Mouse (Mus musculus): Measurements from ENCODE around the gene Rhox9. TPM values are rescaled to one million over a fixed set of nuclear protein-coding genes. Genes with fewer than 3 reads are reported as not detected.
A peak's percentile ranks its signal among the peaks of the same experiment; 100 is the strongest.
"Not testable (repeated sequence)": the region's sequence is repeated elsewhere in the genome, so short reads cannot be mapped to it uniquely, and the experiment has no call there.

Rhox9 gene
- polyA plus RNA-seq (2015; fragmentation: Nextera tagmentation; extraction: Ambion mirVana): not detected in 2 replicates

GRCm38 (mm10) chrX:37901670-37902069 is at the start of gene Rhox9:
Gene Rhox9 (minus strand): TSS chrX:37901770.
- not testable (repeated sequence) for H3K4me3 ChIP-seq (replicated peaks; ENCODE audit: low read depth, low read length); H3K27ac ChIP-seq; ATAC-seq (replicated peaks; ENCODE audit: low FRiP score, low read depth); H3K9me3 ChIP-seq (replicated peaks; ENCODE audit: low read length); H3K4me2 ChIP-seq (ENCODE audit: low read length); H3K9ac ChIP-seq (ENCODE audit: low read depth, low read length); H3K4me1 ChIP-seq (replicated peaks; ENCODE audit: insufficient read depth, low read length); DNase-seq (ENCODE audit: low spot score); H3K36me3 ChIP-seq (ENCODE audit: insufficient read depth, low read length); H3K27me3 ChIP-seq (ENCODE audit: insufficient read depth, low read length)
- 89% methylated on average over 10 of the region's 18 CpGs for WGBS

GRCm38 (mm10) chrX:37916311-37916710 is 14.7 kb upstream of the Rhox9 start:
- Histone ChIP-seq H3K4me3 (replicated peaks; ENCODE audit: low read depth, low read length) (no peak overlapping the region), H3K9me3 (replicated peaks; ENCODE audit: low read length) (no peaks in the 10 kb centered on the region), H3K27ac (no peak overlapping the region), H3K36me3 (ENCODE audit: insufficient read depth, low read length) (no peaks in the 10 kb centered on the region), H3K4me1 (replicated peaks; ENCODE audit: insufficient read depth, low read length) (no peaks in the 10 kb centered on the region), H3K4me2 (ENCODE audit: low read length) (no peak overlapping the region), H3K27me3 (ENCODE audit: insufficient read depth, low read length) (no peaks in the 10 kb centered on the region), H3K9ac (ENCODE audit: low read depth, low read length) (no peak overlapping the region)
- ATAC-seq (replicated peaks; ENCODE audit: low FRiP score, low read depth): no peak
- WGBS: 68% methylated on average over 4 of the region's 4 CpGs
- DNase-seq (ENCODE audit: low spot score): no peak
- peak; percentile 11; the same call in 1 of the 2 replicates for TF ChIP-seq CTCF (IDR thresholded peaks at IDR 0.05; ENCODE audit: low read depth)

- H3K4me1 ChIP-seq (replicated peaks; ENCODE audit: insufficient read depth, low read length): no peaks in the 10 kb centered on the region
- no peaks in the 10 kb centered on the region for H3K36me3 ChIP-seq (ENCODE audit: insufficient read depth, low read length)
- ATAC-seq (replicated peaks; ENCODE audit: low FRiP score, low read depth): no peak
- H3K9me3 ChIP-seq (replicated peaks; ENCODE audit: low read length): no peaks in the 10 kb centered on the region
- WGBS: 53% methylated on average over 7 of the region's 7 CpGs
- H3K27me3 ChIP-seq (ENCODE audit: insufficient read depth, low read length): no peaks in the 10 kb centered on the region
- no peak overlapping the region for H3K9ac ChIP-seq (ENCODE audit: low read depth, low read length)
- no peak overlapping the region for H3K27ac ChIP-seq
- no peak overlapping the region for H3K4me3 ChIP-seq (replicated peaks; ENCODE audit: low read depth, low read length)
- DNase-seq (ENCODE audit: low spot score): peak; percentile 0
- peak; percentile 30; the same call in 1 of the 2 replicates for TF ChIP-seq CTCF (IDR thresholded peaks at IDR 0.05; ENCODE audit: low read depth)
- H3K4me2 ChIP-seq (ENCODE audit: low read length): no peak overlapping the region
Measured at GRCm38 (mm10) chrX:37908581-37908980, 7.0 kb upstream of the Rhox9 start.

- Histone ChIP-seq H3K27ac (no peak overlapping the region), H3K9me3 (replicated peaks; ENCODE audit: low read length) (no peaks in the 10 kb centered on the region), H3K9ac (ENCODE audit: low read depth, low read length) (no peak overlapping the region), H3K27me3 (ENCODE audit: insufficient read depth, low read length) (no peaks in the 10 kb centered on the region), H3K36me3 (ENCODE audit: insufficient read depth, low read length) (no peaks in the 10 kb centered on the region), H3K4me1 (replicated peaks; ENCODE audit: insufficient read depth, low read length) (no peaks in the 10 kb centered on the region), H3K4me2 (ENCODE audit: low read length) (no peak overlapping the region), H3K4me3 (replicated peaks; ENCODE audit: low read depth, low read length) (no peak overlapping the region)
- 68% methylated on average over 5 of the region's 5 CpGs for WGBS
- no peak for ATAC-seq (replicated peaks; ENCODE audit: low FRiP score, low read depth)
- TF ChIP-seq CTCF (IDR thresholded peaks at IDR 0.05; ENCODE audit: low read depth): peak; percentile 41
- DNase-seq (ENCODE audit: low spot score): peak; percentile 7
Measured at GRCm38 (mm10) chrX:37903727-37904126, 2.2 kb upstream of the Rhox9 start.

GRCm38 (mm10) chrX:37897132-37897531 is 4.4 kb downstream of the Rhox9 start, which contains the start of gene Rhox7b:
Gene Rhox7b (minus strand): TSS chrX:37897232.
- not testable (repeated sequence) for H3K36me3 ChIP-seq (ENCODE audit: insufficient read depth, low read length); H3K4me3 ChIP-seq (replicated peaks; ENCODE audit: low read depth, low read length); H3K4me1 ChIP-seq (replicated peaks; ENCODE audit: insufficient read depth, low read length); H3K9ac ChIP-seq (ENCODE audit: low read depth, low read length); H3K27ac ChIP-seq; DNase-seq (ENCODE audit: low spot score); H3K4me2 ChIP-seq (ENCODE audit: low read length); ATAC-seq (replicated peaks; ENCODE audit: low FRiP score, low read depth); H3K9me3 ChIP-seq (replicated peaks; ENCODE audit: low read length); H3K27me3 ChIP-seq (ENCODE audit: insufficient read depth, low read length)
- WGBS: 86% methylated on average over 9 of the region's 9 CpGs

GRCm38 (mm10) chrX:37878844-37879243 is 22.7 kb downstream of the Rhox9 start, which contains the start of gene Rhox8:
Gene Rhox8 (minus strand): TSS chrX:37878944.
- ATAC-seq (replicated peaks; ENCODE audit: low FRiP score, low read depth): no peak
- Histone ChIP-seq H3K9me3 (replicated peaks; ENCODE audit: low read length) (no peaks in the 10 kb centered on the region), H3K4me1 (replicated peaks; ENCODE audit: insufficient read depth, low read length) (no peaks in the 10 kb centered on the region), H3K27ac (no peak within 1 kb of the TSS), H3K9ac (ENCODE audit: low read depth, low read length) (no peak within 1 kb of the TSS), H3K4me2 (ENCODE audit: low read length) (no peak within 1 kb of the TSS), H3K27me3 (ENCODE audit: insufficient read depth, low read length) (no peaks in the 10 kb centered on the region), H3K4me3 (replicated peaks; ENCODE audit: low read depth, low read length) (no peak within 1 kb of the TSS), H3K36me3 (ENCODE audit: insufficient read depth, low read length) (no peaks in the 10 kb centered on the region)
- WGBS: 75% methylated on average over 4 of the region's 4 CpGs
- TF ChIP-seq CTCF (IDR thresholded peaks at IDR 0.05; ENCODE audit: low read depth): no peak
- DNase-seq (ENCODE audit: low spot score): no peak

- Histone ChIP-seq H3K27me3 (ENCODE audit: insufficient read depth, low read length) (no peaks in the 10 kb centered on the region), H3K4me1 (replicated peaks; ENCODE audit: insufficient read depth, low read length) (no peaks in the 10 kb centered on the region), H3K4me3 (replicated peaks; ENCODE audit: low read depth, low read length) (no peak overlapping the region), H3K27ac (no peak overlapping the region), H3K4me2 (ENCODE audit: low read length) (no peak overlapping the region), H3K9ac (ENCODE audit: low read depth, low read length) (no peak overlapping the region), H3K9me3 (replicated peaks; ENCODE audit: low read length) (no peaks in the 10 kb centered on the region), H3K36me3 (ENCODE audit: insufficient read depth, low read length) (no peaks in the 10 kb centered on the region)
- no peak for TF ChIP-seq CTCF (IDR thresholded peaks at IDR 0.05; ENCODE audit: low read depth)
- ATAC-seq (replicated peaks; ENCODE audit: low FRiP score, low read depth): no peak
- 99% methylated on average over 2 of the region's 2 CpGs for WGBS
- DNase-seq (ENCODE audit: low spot score): no peak
Measured at GRCm38 (mm10) chrX:37871641-37872040, 29.9 kb downstream of the Rhox9 start.

Other genes with a start within 250 kb of the Rhox9 start
- gene Rhox3h, start 233.0 kb downstream of the Rhox9 start, polyA plus RNA-seq (2015; fragmentation: Nextera tagmentation; extraction: Ambion mirVana): not detected in 2 replicates
- not detected in 2 replicates for gene Rhox2h, start 228.5 kb downstream of the Rhox9 start, polyA plus RNA-seq (2015; fragmentation: Nextera tagmentation; extraction: Ambion mirVana)
- gene Rhox5, start 96.9 kb downstream of the Rhox9 start, polyA plus RNA-seq (2015; fragmentation: Nextera tagmentation; extraction: Ambion mirVana): 0.54 and 0.58 TPM in 2 replicates
- gene Rhox6, start 74.9 kb downstream of the Rhox9 start, polyA plus RNA-seq (2015; fragmentation: Nextera tagmentation; extraction: Ambion mirVana): not detected in 2 replicates
- not detected in 2 replicates for gene Rhox7a, start 70.1 kb downstream of the Rhox9 start, polyA plus RNA-seq (2015; fragmentation: Nextera tagmentation; extraction: Ambion mirVana)
- not detected in 2 replicates for gene Rhox8, start 22.8 kb downstream of the Rhox9 start, polyA plus RNA-seq (2015; fragmentation: Nextera tagmentation; extraction: Ambion mirVana)
- gene Rhox7b, start 4.5 kb downstream of the Rhox9 start, polyA plus RNA-seq (2015; fragmentation: Nextera tagmentation; extraction: Ambion mirVana): not detected in 2 replicates
- gene Btg1-ps1, start 117.0 kb upstream of the Rhox9 start, polyA plus RNA-seq (2015; fragmentation: Nextera tagmentation; extraction: Ambion mirVana): not detected in 2 replicates
- not detected in 2 replicates for gene Btg1-ps2, start 141.3 kb upstream of the Rhox9 start, polyA plus RNA-seq (2015; fragmentation: Nextera tagmentation; extraction: Ambion mirVana)
- not detected in 2 replicates for gene Rhox10, start 164.7 kb upstream of the Rhox9 start, polyA plus RNA-seq (2015; fragmentation: Nextera tagmentation; extraction: Ambion mirVana)
- gene Rhox11, start 183.4 kb upstream of the Rhox9 start, polyA plus RNA-seq (2015; fragmentation: Nextera tagmentation; extraction: Ambion mirVana): not detected in 2 replicates
- gene Rhox12, start 209.1 kb upstream of the Rhox9 start, polyA plus RNA-seq (2015; fragmentation: Nextera tagmentation; extraction: Ambion mirVana): not detected in 2 replicates
- gene Rhox13, start 219.4 kb upstream of the Rhox9 start, polyA plus RNA-seq (2015; fragmentation: Nextera tagmentation; extraction: Ambion mirVana): not detected in 2 replicates

All from kidney, postnatal 0 days (tissue).